Mouse (Mus musculus): ENCODE measurements around the gene Pheta2.

Pheta2 gene

GRCm38 (mm10) chr15:82338593-82339112 lies at the start of gene Pheta2, which contains the start of the genes Naga and Smdt1:
TSS of gene Pheta2 (plus strand) at chr15:82338942.
TSS of gene Naga (minus strand) at chr15:82338925.
TSS of gene Smdt1 (plus strand) at chr15:82338959.
- peak; percentile 96 for DNase-seq (ENCODE audit: low read depth)

DNA sequence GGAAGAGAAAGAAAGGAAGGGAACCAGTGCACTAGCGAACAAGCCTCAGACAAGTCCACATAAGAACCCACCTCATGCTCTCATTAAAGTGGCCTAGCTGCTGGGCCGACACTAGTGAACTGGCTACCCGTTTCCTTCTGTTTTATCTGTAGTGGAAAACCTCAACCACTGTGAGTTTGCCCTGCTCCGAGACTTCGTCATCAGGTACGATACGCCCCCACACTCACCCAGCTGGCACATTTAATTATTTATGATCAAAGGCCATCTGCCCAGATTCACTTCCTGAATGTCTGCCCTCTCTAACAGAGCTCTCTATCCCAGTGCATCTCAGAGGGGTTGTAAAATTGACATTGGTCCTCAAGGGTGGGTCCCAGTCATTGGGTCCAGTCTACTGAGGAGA lies 48.5 kb upstream of the Pheta2 start:
- DNase-seq (ENCODE audit: low read depth): no peak

GRCm38 (mm10) chr15:82292851-82293250 lies 45.9 kb upstream of the Pheta2 start:
- DNase-seq (ENCODE audit: low read depth): no peak

DNA sequence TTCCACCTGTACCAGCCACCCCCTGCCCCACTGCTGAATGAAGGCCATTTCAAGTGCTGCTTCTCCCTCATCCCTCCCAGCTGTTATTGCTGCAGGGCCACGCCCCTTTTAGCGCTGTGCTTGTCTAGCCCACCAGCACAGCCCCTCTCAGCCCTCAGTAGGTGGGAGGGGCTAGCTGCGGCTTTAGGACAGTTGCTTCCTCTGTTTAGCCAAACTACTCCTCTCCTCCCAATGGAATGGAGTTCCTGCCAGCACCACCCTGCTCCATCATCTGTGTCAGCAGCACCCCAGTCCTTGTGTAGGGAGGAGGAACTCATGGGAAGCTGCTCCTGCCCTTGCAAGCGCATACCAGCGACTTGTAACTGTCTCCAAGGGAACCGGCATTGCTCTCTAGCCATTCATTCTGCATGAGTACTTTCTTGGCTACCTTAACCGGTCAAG lies 45.5 kb upstream of the Pheta2 start:
- DNase-seq (ENCODE audit: low read depth): no peak

GRCm38 (mm10) chr15:82294059-82294458 lies 44.7 kb upstream of the Pheta2 start:
- peak; percentile 25 for DNase-seq (ENCODE audit: low read depth)

DNA sequence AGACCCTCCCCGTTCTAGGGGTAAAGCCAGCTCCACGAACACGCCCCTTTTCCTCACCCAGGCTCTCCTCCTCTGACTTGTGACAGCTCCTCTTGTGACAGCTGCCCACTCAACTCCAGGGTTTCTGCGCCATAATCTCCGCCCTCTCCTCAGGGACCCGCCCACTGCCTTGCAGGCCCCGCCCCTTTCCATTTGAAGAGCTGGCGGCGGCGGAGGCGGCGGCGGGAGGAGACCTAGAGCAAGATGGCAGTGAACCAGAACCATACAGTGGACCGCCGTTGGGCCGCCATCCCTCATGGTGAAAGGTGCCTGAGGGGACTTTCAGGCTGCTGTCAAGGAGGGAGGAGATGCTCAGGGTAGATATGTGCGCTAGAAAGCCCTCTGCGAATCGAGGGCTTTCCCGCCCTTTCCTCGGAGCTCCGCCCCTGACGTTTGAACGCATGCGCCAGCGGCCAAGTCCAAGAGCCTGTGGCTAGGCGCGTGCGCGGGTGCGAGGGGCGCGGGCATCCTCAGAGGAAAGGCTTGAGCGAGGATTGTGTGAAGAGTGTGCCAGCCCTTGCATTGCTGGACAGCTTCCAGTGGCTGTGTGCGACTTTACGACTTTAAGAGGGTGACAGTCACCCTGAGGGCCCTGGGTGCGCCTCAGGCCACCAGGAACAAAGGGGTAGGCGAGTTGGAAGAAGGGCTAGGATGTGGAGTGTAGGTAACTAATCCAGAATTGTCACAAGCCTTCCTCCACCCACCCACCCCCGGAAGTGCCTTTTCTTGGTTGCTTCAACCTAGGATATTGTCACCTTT lies 39.8 kb upstream of the Pheta2 start, which contains the start of gene Wbp2nl:
Gene Wbp2nl (plus strand): TSS at position 191 of the 798 bp plus-strand sequence.
- no peak for DNase-seq (ENCODE audit: low read depth)

GRCm38 (mm10) chr15:82307107-82307506 lies 31.6 kb upstream of the Pheta2 start:
- DNase-seq (ENCODE audit: low read depth): no peak

GRCm38 (mm10) chr15:82308416-82308815 lies 30.3 kb upstream of the Pheta2 start:
- DNase-seq (ENCODE audit: low read depth): no peak

- peak; percentile 47 for DNase-seq (ENCODE audit: low read depth)
These were observed 20.9 kb upstream of the Pheta2 start for GRCm38 (mm10) chr15:82317839-82318238.

DNA sequence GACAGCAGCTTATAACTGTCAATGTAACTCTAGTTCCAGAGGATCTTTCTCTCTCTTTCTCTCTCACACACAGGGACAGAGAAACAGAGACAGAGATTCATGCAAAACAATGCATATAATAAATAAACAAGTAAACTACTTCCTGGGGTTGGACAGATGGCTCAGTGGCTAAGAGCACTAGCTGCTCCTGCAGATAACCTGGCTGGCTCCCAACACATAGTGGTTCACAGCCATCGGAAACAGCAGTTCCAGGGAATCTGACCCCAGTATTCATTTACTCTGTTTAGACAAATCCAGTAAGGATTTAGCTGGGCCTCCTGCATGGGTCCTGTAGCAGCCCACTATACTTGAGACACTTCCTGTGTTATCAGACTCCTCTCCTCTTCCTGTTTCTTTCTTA lies 19.1 kb upstream of the Pheta2 start:
- no peak for DNase-seq (ENCODE audit: low read depth)

GRCm38 (mm10) chr15:82322195-82322594 lies 16.5 kb upstream of the Pheta2 start:
- no peak for DNase-seq (ENCODE audit: low read depth)

- DNase-seq (ENCODE audit: low read depth): peak; percentile 53
These were observed 13.4 kb upstream of the Pheta2 start for GRCm38 (mm10) chr15:82325382-82325781.

DNA sequence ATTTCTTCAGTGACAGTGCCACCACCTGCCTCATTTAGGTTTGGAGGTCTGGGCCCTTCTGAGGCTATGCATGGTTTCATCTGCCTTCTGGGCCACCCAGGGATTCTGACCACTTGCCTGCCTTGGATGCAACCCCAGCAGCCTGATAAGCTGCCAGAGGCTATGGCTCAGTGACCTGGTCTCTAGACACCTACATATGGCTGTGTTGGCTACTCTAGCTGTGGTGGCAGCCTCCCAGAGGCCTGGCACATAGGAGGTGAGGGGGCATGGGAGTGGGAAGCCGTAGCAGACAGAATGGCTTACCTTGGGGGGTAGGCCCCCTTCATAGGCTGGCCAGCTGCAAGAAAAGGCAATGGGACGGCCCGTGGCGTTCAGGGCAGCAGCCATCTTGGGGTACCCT lies 3.5 kb upstream of the Pheta2 start:
- no peak for DNase-seq (ENCODE audit: low read depth)

DNA sequence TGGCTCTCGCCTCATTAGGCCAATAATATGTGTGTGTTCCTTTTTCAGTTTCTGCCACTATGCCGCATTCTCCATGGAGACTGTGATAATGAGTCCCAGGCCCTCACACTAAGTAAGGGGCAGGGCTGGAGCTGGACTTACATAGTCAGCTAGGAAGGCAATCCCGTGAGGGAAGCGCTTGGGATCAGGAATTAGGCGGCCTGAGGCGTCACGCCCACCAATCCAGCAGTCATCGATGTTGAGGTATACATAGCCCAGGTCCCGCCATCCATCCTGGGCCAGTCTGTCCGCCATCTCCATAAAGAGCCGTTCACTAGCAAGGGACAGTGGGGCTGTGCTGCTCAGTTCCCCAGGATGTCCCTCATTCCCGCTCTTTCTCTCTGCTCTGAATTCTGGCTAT lies 2.1 kb upstream of the Pheta2 start:
- DNase-seq (ENCODE audit: low read depth): no peak

GRCm38 (mm10) chr15:82337875-82338274 lies 867 bp upstream of the Pheta2 start:
- peak; percentile 62 for DNase-seq (ENCODE audit: low read depth)

DNA sequence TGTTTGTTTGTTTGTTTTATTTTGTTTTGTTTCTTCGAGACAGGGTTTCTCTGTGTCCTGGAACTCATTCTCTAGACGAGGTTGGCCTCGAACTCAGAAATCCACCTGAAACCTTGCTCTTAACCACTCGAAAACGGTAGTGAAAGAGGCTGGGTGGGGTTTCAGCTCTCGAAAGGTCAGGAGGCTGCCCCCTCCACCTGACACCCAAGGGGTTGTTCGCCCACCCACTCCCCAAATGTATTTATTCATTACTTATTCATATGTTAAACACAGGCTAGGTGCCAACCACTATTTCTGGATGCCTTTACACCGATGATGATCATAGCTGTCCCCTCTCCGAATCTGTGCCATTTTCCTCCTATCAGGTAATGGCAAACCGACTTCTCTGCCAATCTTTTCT lies 408 bp downstream of the Pheta2 start:
- no peak for DNase-seq (ENCODE audit: low read depth)

GRCm38 (mm10) chr15:82339634-82340254 lies 1.0 kb downstream of the Pheta2 start:
- DNase-seq (ENCODE audit: low read depth): no peak

GRCm38 (mm10) chr15:82340414-82341035 lies 1.8 kb downstream of the Pheta2 start:
- DNase-seq (ENCODE audit: low read depth): no peak

DNA sequence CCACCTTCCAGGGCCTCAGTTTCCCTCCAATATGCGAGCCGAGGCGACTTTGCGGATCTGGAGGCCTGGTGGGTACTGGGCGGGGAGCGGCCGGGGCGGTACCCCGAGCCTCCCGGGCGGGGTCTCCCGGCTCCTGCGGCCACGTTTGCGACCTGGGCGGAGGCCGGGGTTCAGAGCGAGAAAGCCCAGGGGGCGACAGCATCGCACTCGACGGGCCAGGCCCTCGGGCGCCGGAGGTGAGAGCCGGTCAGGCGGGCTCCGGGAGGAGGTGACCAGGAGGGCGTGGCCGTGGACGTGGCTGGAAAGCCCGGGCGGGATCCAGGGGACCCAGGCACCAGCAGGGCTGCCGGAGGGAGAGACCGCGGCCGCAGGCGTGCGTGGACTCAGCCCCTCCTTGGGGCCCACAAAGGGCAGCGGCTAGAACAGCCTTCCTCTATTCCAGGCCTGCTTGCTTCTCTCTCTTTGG lies 2.3 kb downstream of the Pheta2 start:
- DNase-seq (ENCODE audit: low read depth): no peak

DNA sequence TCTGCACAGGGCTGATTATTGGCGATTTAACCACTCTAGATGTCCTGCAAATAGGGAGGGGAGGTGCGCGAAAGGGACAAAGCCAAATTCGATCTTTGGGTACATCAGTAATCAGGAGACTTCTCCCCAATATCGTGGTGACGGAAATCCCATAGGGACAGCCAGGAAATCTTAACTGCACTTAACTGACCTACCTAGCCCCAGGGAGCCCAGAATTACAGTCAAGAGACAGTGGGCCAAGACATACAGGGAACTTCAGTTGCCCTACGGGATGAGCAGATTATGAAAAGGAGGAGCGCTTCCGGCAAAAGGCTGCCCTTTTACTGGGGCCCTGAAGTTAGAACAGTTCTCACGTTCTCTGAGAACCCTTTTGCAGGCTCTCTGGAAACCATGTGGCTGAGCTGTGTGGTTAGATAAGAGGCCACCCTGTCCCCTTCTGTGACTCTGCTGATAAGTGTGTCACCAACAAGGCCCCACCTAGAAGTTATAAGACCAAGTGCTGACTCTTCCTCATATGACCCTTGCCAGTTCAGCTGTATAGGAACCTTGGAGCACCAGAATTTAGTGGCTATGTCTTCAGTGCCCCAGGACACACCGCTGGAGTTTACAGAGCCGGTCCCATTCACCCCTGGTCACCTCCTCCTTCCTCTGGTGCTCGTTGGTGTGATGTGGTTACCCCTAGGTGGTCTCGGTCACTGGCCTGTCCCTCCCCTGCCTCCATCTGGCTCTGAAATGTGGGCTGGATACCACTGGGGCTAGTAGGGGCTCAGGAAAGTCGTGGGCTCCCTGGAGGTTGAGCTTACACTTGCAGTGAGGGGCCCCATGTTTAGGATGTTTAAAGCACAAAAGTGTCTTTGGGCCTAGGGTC lies 3.2 kb downstream of the Pheta2 start:
- peak; percentile 97 for DNase-seq (ENCODE audit: low read depth)

GRCm38 (mm10) chr15:82342543-82342935 lies 3.8 kb downstream of the Pheta2 start:
- DNase-seq (ENCODE audit: low read depth): peak; percentile 21

Measured in 416B (cell line).